In the genomic region with DNA sequence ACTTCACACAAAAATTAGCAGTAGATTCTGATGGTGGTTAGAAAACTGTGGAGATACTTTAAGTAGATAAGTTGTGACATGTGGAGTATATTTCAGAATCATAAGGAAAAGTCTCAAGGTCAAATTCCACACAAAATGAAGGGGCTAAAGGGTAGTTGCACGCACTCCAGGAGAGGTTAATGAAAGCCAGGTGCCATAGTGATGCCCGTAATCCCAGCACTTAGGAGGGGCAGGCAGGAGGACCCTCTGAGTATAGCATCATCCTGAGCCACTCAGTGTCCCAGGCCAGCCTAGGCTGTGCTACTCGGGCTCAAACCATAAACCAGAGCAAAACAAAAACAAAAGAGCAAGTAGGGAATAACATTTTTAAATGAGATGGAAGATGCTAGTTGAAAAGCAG, we compare ENCODE assay signal across 35 mouse cellular contexts. TPM values are rescaled to one million over a fixed set of nuclear protein-coding genes. Genes with fewer than 3 reads are reported as not detected.
"Had no signal": no experiment of that assay in that cellular context is flagged by ENCODE, and none has a peak within 500 bp of the region (broad histone marks: within the 10 kb centered on the region; RNA-seq: fewer than 3 reads in every experiment).

No protein-coding gene starts in this region.

- H3K9ac ChIP-seq: heart, embryonic 12.5 days; hindbrain, embryonic 13.5 days; hindbrain, embryonic 15.5 days; kidney, embryonic 15.5 days; limb, embryonic 13.5 days; limb, embryonic 15.5 days; liver, embryonic 13.5 days; liver, embryonic 15.5 days; liver, postnatal 0 days had no signal

- H3K36me3 ChIP-seq: hindbrain, embryonic 15.5 days had no signal

- H3K4me3 ChIP-seq: heart, embryonic 10.5 days; heart, embryonic 12.5 days; hindbrain, embryonic 13.5 days; hindbrain, embryonic 15.5 days; kidney, embryonic 15.5 days; limb, embryonic 13.5 days; limb, embryonic 15.5 days; liver, embryonic 13.5 days; liver, embryonic 15.5 days had no signal

- H3K9me3 ChIP-seq: heart, embryonic 10.5 days; heart, embryonic 12.5 days; hindbrain, embryonic 13.5 days; hindbrain, embryonic 15.5 days; kidney, embryonic 15.5 days; limb, embryonic 13.5 days; limb, embryonic 15.5 days; liver, embryonic 13.5 days; liver, embryonic 15.5 days had no signal

- H3K27ac ChIP-seq: heart, embryonic 10.5 days; hindbrain, embryonic 13.5 days; hindbrain, embryonic 15.5 days; hindbrain, postnatal 0 days; kidney, embryonic 15.5 days; kidney, postnatal 0 days; limb, embryonic 13.5 days; limb, embryonic 15.5 days; liver, embryonic 13.5 days; liver, embryonic 15.5 days had no signal

- H3K27me3 ChIP-seq: heart, embryonic 12.5 days; hindbrain, embryonic 13.5 days; hindbrain, embryonic 15.5 days; limb, embryonic 15.5 days; liver, embryonic 13.5 days; liver, embryonic 15.5 days had no signal

- DNase-seq: gastrocnemius, postnatal 14 days; gastrocnemius, postnatal 36 days; heart, adult 11 months; heart, postnatal 10 days; heart, postnatal 36 days; kidney, adult 11 months; kidney, adult 2 months; kidney, adult 9 months; kidney, postnatal 14 days; kidney, postnatal 36 days; layer of hippocampus, adult 9-11 months; layer of hippocampus, postnatal 36 days; liver, embryonic 13.5 days; liver, postnatal 0 days had no signal

- H3K4me1 ChIP-seq: heart, embryonic 10.5 days; heart, embryonic 12.5 days; hindbrain, embryonic 13.5 days; hindbrain, embryonic 15.5 days; kidney, embryonic 15.5 days; limb, embryonic 13.5 days; limb, embryonic 15.5 days; liver, embryonic 13.5 days; liver, embryonic 15.5 days had no signal

RNA-seq across cellular contexts. Expression of a gene that starts 14.7 kb away (rescaled TPM):
- total RNA-seq: heart, adult 8-10 months; heart, postnatal 10 days; heart, postnatal 36 days; hematopoietic stem cell, adult 5-6 weeks; hindbrain, postnatal 0 days; layer of hippocampus, postnatal 14 days; liver, adult 2 months had no signal
- polyA plus RNA-seq: gonadal fat pad, adult 2 months; heart, embryonic 10.5 days; heart, embryonic 12.5 days; heart, embryonic 14.5 days; heart, embryonic 16.5 days; hindbrain, embryonic 15.5 days; hindbrain, postnatal 0 days; intestine, embryonic 14.5 days; intestine, embryonic 16.5 days; kidney, adult 2 months; kidney, embryonic 15.5 days; kidney, postnatal 0 days; large intestine, adult 2 months; limb, embryonic 11.5 days; limb, embryonic 13.5 days; liver, adult 2 months; liver, embryonic 13.5 days; liver, embryonic 15.5 days; liver, postnatal 0 days had no signal
